Mouse (Mus musculus) ES-E14 (cell line): ENCODE measurements around the gene Cpxm2. TPM values are rescaled to one million over a fixed set of nuclear protein-coding genes. Genes with fewer than 3 reads are reported as not detected.

ENCODE experiments used
- DNase-seq: peaks from one replicate; pipeline ENCODE4 v3.0.0-alpha.2; 2013; ENCODE audit warnings: low read depth, low spot score
- H3K27ac ChIP-seq: 2 replicates; pipeline ENCODE4 v1.5.1; 2012; ENCODE audit warnings: low read depth, mild to moderate bottlenecking, low read length, moderate library complexity, mixed read lengths; ENCODE audit not compliant: poor library complexity, insufficient read depth, severe bottlenecking
- H3K36me3 ChIP-seq: 2 replicates; pipeline ENCODE4 v1.6.1; 2012; ENCODE audit warnings: mild to moderate bottlenecking, low read length, moderate library complexity, mixed read lengths; ENCODE audit not compliant: control insufficient read depth, poor library complexity, insufficient read depth, severe bottlenecking
- H3K4me1 ChIP-seq, 2 experiments: fragments of 150-350 bp in 1 of 2; sonication (generic) in 1 of 2; 2 replicates each; pipeline ENCODE4 v1.6.1; 2012; ENCODE audit warnings: low read length in 2 of 2, mild to moderate bottlenecking in 1 of 2, mixed read lengths in 1 of 2; ENCODE audit not compliant: control insufficient read depth in 2 of 2, insufficient read depth in 2 of 2, poor library complexity in 1 of 2
- H3K4me3 ChIP-seq, 2 experiments: fragments of 150-350 bp in 1 of 2; sonication (generic) in 1 of 2; 2 replicates each; pipeline ENCODE4 v1.5.1; 2012; ENCODE audit warnings: low read length in 2 of 2, low read depth in 1 of 2, mild to moderate bottlenecking in 1 of 2, mixed read lengths in 1 of 2; ENCODE audit not compliant: insufficient read depth in 1 of 2, poor library complexity in 1 of 2, severe bottlenecking in 1 of 2
- H3K9ac ChIP-seq: 2 replicates; pipeline ENCODE4 v1.6.1; 2012; ENCODE audit warnings: low read depth, mild to moderate bottlenecking, low read length, mixed read lengths; ENCODE audit not compliant: poor library complexity, insufficient read depth, severe bottlenecking
- H3K9me3 ChIP-seq: fragments of 150-350 bp; sonication (generic); 2 replicates; pipeline ENCODE4 v1.6.1; 2012; ENCODE audit warnings: low read depth, mild to moderate bottlenecking, low read length; ENCODE audit not compliant: control insufficient read depth, insufficient read depth
- CHD2 ChIP-seq: IDR thresholded peaks from 2 replicates; pipeline ENCODE4 v1.6.1; 2014; ENCODE audit warnings: mild to moderate bottlenecking, low read depth, low read length, inconsistent platforms
- HCFC1 ChIP-seq: IDR thresholded peaks from 2 replicates; pipeline ENCODE4 v1.6.1; 2012; ENCODE audit warnings: low read length, inconsistent platforms, borderline replicate concordance; ENCODE audit not compliant: insufficient read depth
- MAFK ChIP-seq: IDR thresholded peaks from 2 replicates; pipeline ENCODE4 v1.6.1; 2014; ENCODE audit warnings: mild to moderate bottlenecking, low read depth, low read length, inconsistent platforms; ENCODE audit not compliant: insufficient read depth
- ZC3H11A ChIP-seq: IDR thresholded peaks from 2 replicates; pipeline ENCODE4 v1.6.1; 2012; ENCODE audit warnings: low read depth, mild to moderate bottlenecking, inconsistent platforms, low read length, borderline replicate concordance
- ZNF384 ChIP-seq: IDR thresholded peaks from 2 replicates; pipeline ENCODE4 v1.6.1; 2012; ENCODE audit warnings: low read depth, low read length, inconsistent platforms
- in situ Hi-C, 2 experiments: fragments of 600-800 bp; cut with MboI; formaldehyde crosslinking; loops; one replicate each; pipeline ENCODE4 v1.15.1; 2025; ENCODE audit warnings: low sequenced_read_pairs in 2 of 2, inconsistent platforms in 1 of 2; ENCODE audit not compliant: unreplicated experiment in 2 of 2
- total RNA-seq: library from RNA; depleted of rRNA; stranded (reverse); fragments of 300-350 nt; gene quantifications from 2 replicates; pipeline ENCODE4 v1.2.3, GENCODE M21; 2012

Gene Cpxm2
- total RNA-seq, 1 experiment, result 0.76 TPM

GRCm38 (mm10) chr7:132124948-132125347 is 29.6 kb downstream of the Cpxm2 start:
- H3K36me3 ChIP-seq, result no peaks in the 10 kb centered on the region
- no peak overlapping the region for H3K27ac ChIP-seq
- TF ChIP-seq ZNF384 (no peak), ZC3H11A (no peak), HCFC1 (no peak), CHD2 (no peak), MAFK (no peak)
- H3K4me3 ChIP-seq, result no peak overlapping the region
- DNase-seq, result no peak
- in situ Hi-C loops, result no loop called here
- H3K9me3 ChIP-seq, result no peaks in the 10 kb centered on the region
- H3K4me1 ChIP-seq, result no peaks in the 10 kb centered on the region
- no peak overlapping the region for H3K9ac ChIP-seq

GRCm38 (mm10) chr7:132123211-132123610 is 31.3 kb downstream of the Cpxm2 start:
- DNase-seq, result no peak
- no peaks in the 10 kb centered on the region for H3K9me3 ChIP-seq
- H3K4me1 ChIP-seq, result no peaks in the 10 kb centered on the region
- no peaks in the 10 kb centered on the region for H3K36me3 ChIP-seq
- no peak overlapping the region for H3K27ac ChIP-seq
- H3K9ac ChIP-seq, result no peak overlapping the region
- H3K4me3 ChIP-seq, result no peak overlapping the region
- in situ Hi-C loops, result no loop called here
- TF ChIP-seq CHD2, result no peak
- no peak for TF ChIP-seq MAFK

- in situ Hi-C loops, result no loop called here
- H3K4me1 ChIP-seq, result no peaks in the 10 kb centered on the region
- no peaks in the 10 kb centered on the region for H3K9me3 ChIP-seq
- no peak for DNase-seq
- no peak overlapping the region for H3K9ac ChIP-seq
- H3K27ac ChIP-seq, result no peak overlapping the region
- no peaks in the 10 kb centered on the region for H3K36me3 ChIP-seq
- no peak overlapping the region for H3K4me3 ChIP-seq
- TF ChIP-seq CHD2 (no peak), ZC3H11A (no peak)
These were observed 34.7 kb downstream of the Cpxm2 start for GRCm38 (mm10) chr7:132119817-132120216.

- H3K9me3 ChIP-seq, result no peaks in the 10 kb centered on the region
- H3K27ac ChIP-seq, result no peak overlapping the region
- TF ChIP-seq ZC3H11A (no peak), ZNF384 (no peak), MAFK (no peak), CHD2 (no peak), HCFC1 (no peak)
- in situ Hi-C loops, result no loop called here
- no peak overlapping the region for H3K4me3 ChIP-seq
- no peaks in the 10 kb centered on the region for H3K36me3 ChIP-seq
- H3K9ac ChIP-seq, result no peak overlapping the region
- H3K4me1 ChIP-seq, result no peaks in the 10 kb centered on the region
- DNase-seq, result no peak
These were observed 42.8 kb downstream of the Cpxm2 start for GRCm38 (mm10) chr7:132111770-132112169.

- in situ Hi-C loops, result no loop called here
- H3K27ac ChIP-seq, result no peak overlapping the region
- TF ChIP-seq ZC3H11A (no peak), HCFC1 (no peak)
- H3K4me1 ChIP-seq, result no peaks in the 10 kb centered on the region; a peak in 1 of 4 replicates
- no peak overlapping the region for H3K4me3 ChIP-seq
- no peaks in the 10 kb centered on the region for H3K36me3 ChIP-seq
- H3K9me3 ChIP-seq, result no peaks in the 10 kb centered on the region
- H3K9ac ChIP-seq, result no peak overlapping the region
- no peak for DNase-seq
These were observed 44.2 kb downstream of the Cpxm2 start for GRCm38 (mm10) chr7:132110308-132110707.
